In the genomic region with DNA sequence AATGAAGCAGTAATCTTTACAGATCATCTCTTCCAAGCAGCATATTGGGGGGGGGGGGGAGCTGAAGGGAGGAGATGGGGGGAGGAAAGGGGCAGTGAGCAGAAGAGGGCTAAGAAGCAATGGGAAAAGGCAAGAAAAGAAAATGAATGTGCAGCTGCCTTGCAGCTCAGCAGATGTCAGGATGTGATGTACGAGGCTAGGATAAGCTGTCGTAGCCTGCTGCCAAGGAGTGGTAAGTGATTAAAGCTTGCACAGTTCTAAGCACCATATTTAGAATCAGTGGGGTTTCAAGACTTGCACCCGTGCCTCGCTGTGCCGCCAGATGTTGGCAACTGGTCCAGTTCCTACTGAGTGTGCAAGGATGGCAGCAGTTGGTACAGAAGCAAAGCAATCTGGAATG, we compare ENCODE assay signal across 15 mouse cellular contexts. TPM values are rescaled to one million over a fixed set of nuclear protein-coding genes. Genes with fewer than 3 reads are reported as not detected.
DNase-seq lines count a peak whose midpoint lies in the region; ATAC-seq lines count a peak whose summit lies in the region.
"Had no signal": no experiment of that assay in that cellular context is flagged by ENCODE, and none has a peak within 500 bp of the region (broad histone marks: within the 10 kb centered on the region; RNA-seq: fewer than 3 reads in every experiment).

No protein-coding gene starts in this region.

- H3K4me3 ChIP-seq in midbrain, embryonic 14.5 days (replicated peaks; ENCODE audit: low read depth, low read length), result no peak overlapping the region
- H3K4me3 ChIP-seq: erythroblast, embryonic 14.5 days had no signal

- no peak for ATAC-seq in midbrain, embryonic 14.5 days (ENCODE audit: low FRiP score, low TSS enrichment)
- ATAC-seq: lung, postnatal 0 days had no signal

- peaks cover 12% of the 10 kb centered on the region for H3K36me3 ChIP-seq in midbrain, embryonic 14.5 days (ENCODE audit: control insufficient read depth, insufficient read depth, low read length)

- H3K9ac ChIP-seq in midbrain, embryonic 14.5 days (replicated peaks; ENCODE audit: low read length), result no peak overlapping the region

- 51% methylated on average over 5 of the region's 5 CpGs for WGBS in midbrain, embryonic 14.5 days

- no peaks in the 10 kb centered on the region for H3K9me3 ChIP-seq in midbrain, embryonic 14.5 days (ENCODE audit: control insufficient read depth, low read length)
- H3K9me3 ChIP-seq: G1E had no signal

- no peak overlapping the region for H3K4me2 ChIP-seq in midbrain, embryonic 14.5 days (ENCODE audit: low read length)
- H3K4me2 ChIP-seq: liver, embryonic 11.5 days had no signal

- 0 out of 2 replicates have a peak, but pooled peaks cover 2% of the 10 kb centered on the region for H3K4me1 ChIP-seq in midbrain, embryonic 14.5 days (ENCODE audit: control insufficient read depth, insufficient read depth, low read length)

- no peaks in the 10 kb centered on the region for H3K27me3 ChIP-seq in midbrain, embryonic 14.5 days (ENCODE audit: control insufficient read depth, insufficient read depth, low read length)

- peak; percentile 62 for DNase-seq in heart, adult 11 months
- no peak for DNase-seq in heart, adult 8-10 months (ENCODE audit: low spot score)
- DNase-seq in right cerebral cortex, adult 18-20 months, result peak; percentile 15
- no peak for DNase-seq in right cerebral cortex, postnatal 4 days
- DNase-seq in midbrain, embryonic 14.5 days, result peak; percentile 25
- DNase-seq in urinary bladder, postnatal 4 days (ENCODE audit: low spot score in 2 of 2), result no peak
- DNase-seq in kidney, postnatal 36 days, result no peak
- DNase-seq: cerebellum, adult 11-12 months; gastrocnemius, postnatal 25 days; kidney, adult 11 months; thymus, adult 18-20 months had no signal

- H3K27ac ChIP-seq in midbrain, embryonic 14.5 days (replicated peaks; ENCODE audit: low read depth, low read length), result peak overlapping the region; percentile 57

RNA-seq across cellular contexts. Expression of a gene that starts 48.8 kb away (rescaled TPM):
- total RNA-seq in heart, adult 8-10 months (2022), result 10 to 100 TPM; 12.9 to 14.3 (median 13.1) TPM
- 41.6 and 46.3 TPM in 2 replicates for polyA plus RNA-seq in midbrain, embryonic 14.5 days (2014; fragmentation: Nextera tagmentation; extraction: Ambion mirVana)

Comparison
In these comparisons a context has a peak if more than half of its experiments do, and no peak if none do; other contexts are left out.
1. DNase-seq: peak in heart, adult 11 months (single experiment), right cerebral cortex, adult 18-20 months (single experiment) and midbrain, embryonic 14.5 days (single experiment); none in heart, adult 8-10 months (single experiment), right cerebral cortex, postnatal 4 days (single experiment), urinary bladder, postnatal 4 days (0 of 2) and kidney, postnatal 36 days (0 of 2).